Mouse (Mus musculus) brain, embryonic 18.5 days (tissue): ENCODE data around the gene Lce1e.
"Not testable (repeated sequence)": the region's sequence is repeated elsewhere in the genome, so short reads cannot be mapped to it uniquely, and the experiment has no call there.

Experiments used
- DNase-seq: peaks from one replicate; pipeline ENCODE4 v3.0.0-alpha.2; 2012; ENCODE audit warnings: low read depth, low spot score

Lce1e gene

GRCm38 (mm10) chr3:92708974-92709373, at the start of gene Lce1e:
TSS of gene Lce1e (minus strand) at chr3:92709074.
- DNase-seq, result no peak

- DNase-seq, result no peak
These were observed 44.3 kb upstream of the Lce1e start for GRCm38 (mm10) chr3:92753197-92753596.

- DNase-seq, result no peak
These were observed 43.4 kb upstream of the Lce1e start, which contains the start of gene Lce1g for GRCm38 (mm10) chr3:92752238-92752637. TSS of gene Lce1g (minus strand) at chr3:92752338.

- DNase-seq, result no peak
These were observed 30.1 kb upstream of the Lce1e start, which contains the start of gene Gm38119 for GRCm38 (mm10) chr3:92738996-92739395. TSS of gene Gm38119 (minus strand) at chr3:92739096.

- no peak for DNase-seq
These were observed 13.8 kb upstream of the Lce1e start for GRCm38 (mm10) chr3:92722631-92723030.

- no peak for DNase-seq
These were observed 11.4 kb upstream of the Lce1e start, which contains the start of gene Lce1f for GRCm38 (mm10) chr3:92720250-92720649. TSS of gene Lce1f (minus strand) at chr3:92720350.

- DNase-seq, result no peak
These were observed 6.2 kb upstream of the Lce1e start for GRCm38 (mm10) chr3:92715122-92715521.

GRCm38 (mm10) chr3:92694613-92695012, 14.3 kb downstream of the Lce1e start:
- no peak for DNase-seq

- DNase-seq, result no peak
These were observed 17.2 kb downstream of the Lce1e start for GRCm38 (mm10) chr3:92691688-92692087.

GRCm38 (mm10) chr3:92689154-92689553, 19.7 kb downstream of the Lce1e start:
- not testable (repeated sequence) for DNase-seq

- no peak for DNase-seq
These were observed 21.8 kb downstream of the Lce1e start, which contains the start of gene Lce1d for GRCm38 (mm10) chr3:92687110-92687509. TSS of gene Lce1d (minus strand) at chr3:92687210.

- no peak for DNase-seq
These were observed 29.9 kb downstream of the Lce1e start, which contains the start of gene Lce1c for GRCm38 (mm10) chr3:92678947-92679346. TSS of gene Lce1c (plus strand) at chr3:92679247.

GRCm38 (mm10) chr3:92670215-92670614, 38.7 kb downstream of the Lce1e start, which contains the start of gene Lce1a2:
TSS of gene Lce1a2 (minus strand) at chr3:92670315.
- DNase-seq, result no peak
